Mouse (Mus musculus) heart, adult 18-20 months (tissue): ENCODE results near the gene Hccs. TPM values are rescaled to one million over a fixed set of nuclear protein-coding genes. Genes with fewer than 3 reads are reported as not detected.

ENCODE experiments used
- DNase-seq, 2 experiments: peaks; one replicate each; pipeline ENCODE4 v3.0.0; 2021 to 2022; ENCODE audit warnings: mixed read lengths in 1 of 2
- total RNA-seq, 2 experiments: library from RNA; stranded (reverse); gene quantifications; 2 replicates each; pipeline ENCODE4 v1.2.3; 2021

Gene Hccs
- total RNA-seq, 2 experiments from 2014 or later: 58.0 to 65.7 TPM

- DNase-seq: no peak
These were observed 110.2 kb downstream of the Hccs start for GRCm38 (mm10) chrX:169210019-169210418.

Other genes with a start within 250 kb of the Hccs start
- not detected for gene Amelx, start 133.2 kb downstream of the Hccs start, total RNA-seq